Mouse (Mus musculus) ES-Bruce4 (cell line): ENCODE results near the gene Pip4k2a.

Experiments
- CTCF ChIP-seq: IDR thresholded peaks from one replicate; pipeline ENCODE4 v1.8.1; 2011; ENCODE audit warnings: low read depth, low read length
- EP300 ChIP-seq: IDR thresholded peaks from 2 replicates; pipeline ENCODE4 v1.6.1; 2011; ENCODE audit warnings: low read depth, low read length; ENCODE audit not compliant: insufficient read depth
- POLR2A ChIP-seq: IDR thresholded peaks from one replicate; pipeline ENCODE4 v1.8.1; 2011; ENCODE audit warnings: low read length; ENCODE audit not compliant: insufficient read depth

- TF ChIP-seq POLR2A: no peak
- no peak for TF ChIP-seq CTCF
- TF ChIP-seq EP300: no peak
Measured at GRCm38 (mm10) chr2:18910209-18910608, 87.7 kb downstream of the Pip4k2a start.
